In the genomic region with DNA sequence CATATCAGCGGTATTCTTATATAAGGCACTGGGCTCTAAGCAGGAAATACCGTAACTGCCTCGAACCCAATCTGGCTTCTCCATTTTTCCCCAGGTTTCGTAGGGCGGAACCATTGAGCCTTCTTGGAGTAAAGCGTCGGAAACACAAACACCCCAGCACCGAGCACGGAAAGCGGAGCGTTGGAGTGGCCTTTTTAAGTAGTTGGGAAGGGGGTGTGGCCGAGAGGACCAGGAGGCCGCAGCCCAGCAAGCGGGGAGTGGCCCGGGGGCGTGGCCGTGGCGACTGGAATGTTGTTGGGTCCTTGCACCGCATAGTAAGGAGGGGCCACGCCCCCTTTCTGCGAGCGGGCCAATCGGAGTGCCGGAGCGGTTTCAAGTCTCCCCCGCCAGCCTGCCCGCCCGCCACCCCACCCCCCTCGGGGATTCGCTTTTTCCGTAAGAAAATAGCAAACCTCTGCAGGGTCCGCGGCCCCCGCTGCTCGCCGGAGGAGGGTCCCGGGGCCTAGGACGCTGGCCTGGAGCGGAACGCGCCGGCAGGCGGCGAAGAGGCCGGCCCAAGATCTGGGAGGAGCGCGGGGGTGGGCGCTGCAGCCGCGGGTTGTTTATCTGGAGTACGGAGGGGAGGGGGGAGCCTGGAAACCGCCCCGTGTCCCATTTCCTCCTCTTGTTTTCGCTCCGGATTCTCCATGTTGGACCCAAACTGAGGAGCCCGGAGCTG, we compare ENCODE assay signal across 8 mouse cellular contexts. TPM values are rescaled to one million over a fixed set of nuclear protein-coding genes. Genes with fewer than 3 reads are reported as not detected.
DNase-seq lines count a peak whose midpoint lies in the region; ATAC-seq and TF ChIP-seq lines count a peak whose summit lies in the region.

A gene (plus strand): TSS at position 441 of the 718 bp plus-strand sequence.

- peak; percentile 67 for ATAC-seq in activated CD4-positive, CD25-positive, alpha-beta regulatory T cell, adult 4 months

- peaks cover 13% of the 10 kb centered on the region for H3K27me3 ChIP-seq in megakaryocyte, embryonic 14.5 days (replicated peaks)

- no peak for TF ChIP-seq CTCF in cortical plate, adult 2 months (IDR thresholded peaks at IDR 0.05; ENCODE audit: extremely low read depth, insufficient read depth, low read length)

- peak within 1 kb of the TSS; percentile 49 for H3K4me3 ChIP-seq in cortical plate, adult 2 months (ENCODE audit: insufficient read depth, low read length)
- peak within 1 kb of the TSS; percentile 94 for H3K4me3 ChIP-seq in megakaryocyte, embryonic 14.5 days (replicated peaks)

- H3K4me1 ChIP-seq in cortical plate, adult 2 months (ENCODE audit: control insufficient read depth, insufficient read depth, low read length) = peaks cover 4% of the 10 kb centered on the region
- H3K4me1 ChIP-seq in megakaryocyte, embryonic 14.5 days = peaks cover 48% of the 10 kb centered on the region

- peak; percentile 98 for TF ChIP-seq POLR2A in cortical plate, adult 2 months (IDR thresholded peaks at IDR 0.05; ENCODE audit: extremely low read depth, insufficient read depth, low read length)

- DNase-seq in gastrocnemius, adult 8-10 months (ENCODE audit: low spot score in 2 of 2) = peak; percentile 100
- DNase-seq in hindlimb bud, embryonic 11.5 days (ENCODE audit: extremely low spot score, low read depth, low spot score) = peak; percentile 92
- DNase-seq in left cerebral cortex, adult 8-10 months (ENCODE audit: low spot score in 2 of 2) = peak; percentile 97 to 100
- peak; percentile 100 for DNase-seq in right cerebral cortex, postnatal 10 days (ENCODE audit: low spot score in 2 of 2)
- peak; percentile 99 for DNase-seq in urinary bladder, postnatal 25 days (ENCODE audit: low spot score)

- H3K36me3 ChIP-seq in megakaryocyte, embryonic 14.5 days (replicated peaks; ENCODE audit: low read length) = peaks cover 29% of the 10 kb centered on the region

- no peaks in the 10 kb centered on the region for H3K9me3 ChIP-seq in megakaryocyte, embryonic 14.5 days

- H3K27ac ChIP-seq in cortical plate, adult 2 months (ENCODE audit: insufficient read depth, low read length) = peak within 1 kb of the TSS; percentile 99

RNA-seq across cellular contexts. Expression of the gene that starts here (rescaled TPM):
- polyA plus RNA-seq in activated CD4-positive, CD25-positive, alpha-beta regulatory T cell, adult 4 months (2017; shearing (Covaris generic)) = 10 to 100 TPM; 29.8 to 35.8 TPM
- 76.5 TPM in 2 replicates for polyA plus RNA-seq in cortical plate, adult 2 months (2012; rRNA removed)
- total RNA-seq in gastrocnemius, adult 8-10 months (2022) = 100 to 1,000 TPM; 103 to 118 (median 106) TPM
- total RNA-seq in left cerebral cortex, adult 8-10 months (2022) = 10 to 100 TPM; 74.8 to 83.4 (median 82.5) TPM
- 27.8 and 40.9 TPM in 2 replicates for polyA plus RNA-seq in megakaryocyte, embryonic 14.5 days (2012; ENCODE audit: insufficient read depth, low replicate concordance)

Comparison
In these comparisons a context has a peak if more than half of its experiments do, and no peak if none do; other contexts are left out.
1. Peak in every context shown above with its lines: DNase-seq, ATAC-seq, H3K4me3 ChIP-seq and H3K27ac ChIP-seq.